In genomic region chr13:57685201-57685600, GRCm38 (mm10) we compare ENCODE assay signal across 27 mouse cellular contexts.
A peak's percentile ranks its signal among the peaks of the same experiment; 100 is the strongest.
DNase-seq lines count a peak whose midpoint lies in the region; ATAC-seq and TF ChIP-seq lines count a peak whose summit lies in the region.
"Had no signal": no experiment of that assay in that cellular context is flagged by ENCODE, and none has a peak within 500 bp of the region (broad histone marks: within the 10 kb centered on the region; RNA-seq: fewer than 3 reads in every experiment).

No protein-coding gene starts in this region.

- no peak overlapping the region for H3K27ac ChIP-seq in layer of hippocampus, adult 2 months
- H3K27ac ChIP-seq: embryonic facial prominence, embryonic 12.5 days; embryonic facial prominence, embryonic 15.5 days; heart, embryonic 15.5 days; hindbrain, embryonic 10.5 days; hindbrain, embryonic 13.5 days had no signal

- H3K4me3 ChIP-seq in layer of hippocampus, adult 2 months: no peak overlapping the region
- H3K4me3 ChIP-seq: embryonic facial prominence, embryonic 12.5 days; embryonic facial prominence, embryonic 15.5 days; heart, embryonic 12.5 days; heart, embryonic 15.5 days; hindbrain, embryonic 10.5 days; hindbrain, embryonic 13.5 days had no signal

- peak; percentile 42; the same call in 1 of the 2 replicates for ATAC-seq in frontal cortex, adult (ENCODE audit: low TSS enrichment)
- ATAC-seq: activated CD4-positive, CD25-positive, alpha-beta regulatory T cell, adult 4 months; forebrain, embryonic 14.5 days; forebrain, postnatal 0 days; hindbrain, embryonic 16.5 days had no signal

- no peak for DNase-seq in frontal cortex, postnatal 10 days (ENCODE audit: low spot score in 2 of 2)
- peak; percentile 26 for DNase-seq in layer of hippocampus, adult 9-11 months
- DNase-seq in layer of hippocampus, adult 2 months (ENCODE audit: low spot score in 2 of 2): no peak
- peak; percentile 31 to 35 for DNase-seq in left cerebral cortex, postnatal 25 days (ENCODE audit: low spot score in 2 of 2)
- DNase-seq in left cerebral cortex, postnatal 4 days: no peak
- DNase-seq in telencephalon, adult 2 months (ENCODE audit: low read depth, low spot score): peak; percentile 53
- DNase-seq in embryo, embryonic 10.5 days (ENCODE audit: low spot score): no peak
- DNase-seq: adrenal gland, adult 8-10 months; adrenal gland, postnatal 36 days; cerebellum, adult 11-12 months; cerebellum, adult 8-10 months; cerebellum, postnatal 36 days; forebrain, postnatal 0 days; gastrocnemius, postnatal 10 days; gastrocnemius, postnatal 36 days; heart, postnatal 10 days; heart, postnatal 36 days had no signal

- intact Hi-C loops in left cerebral cortex, postnatal 25 days (cut with DNase I): no loop called here
- intact Hi-C loops in left cerebral cortex, postnatal 4 days (cut with DNase I): no loop called here

- TF ChIP-seq CTCF in layer of hippocampus, adult 2 months (conservative IDR thresholded peaks at IDR 0.05): no peak

Comparison
In these comparisons a context has a peak if more than half of its experiments do, and no peak if none do; other contexts are left out.
1. DNase-seq: peak in layer of hippocampus, adult 9-11 months (single experiment), left cerebral cortex, postnatal 25 days (2 of 2) and telencephalon, adult 2 months (single experiment); none in frontal cortex, postnatal 10 days (0 of 2), layer of hippocampus, adult 2 months (0 of 2), left cerebral cortex, postnatal 4 days (single experiment) and embryo, embryonic 10.5 days (single experiment).